Mouse (Mus musculus) hindbrain, embryonic 14.5 days (tissue): ENCODE data around the gene B830017H08Rik. TPM values are rescaled to one million over a fixed set of nuclear protein-coding genes. Genes with fewer than 3 reads are reported as not detected.

Source experiments
- ATAC-seq: fragments of 200-750 bp; cut with Nextera tagmentation; 2 replicates; pipeline ENCODE4 v1.8.0; 2017; ENCODE audit warnings: moderate number of reproducible peaks, mild to moderate bottlenecking, moderate TSS enrichment, moderate library complexity; ENCODE audit not compliant: low FRiP score
- DNase-seq: peaks from one replicate; pipeline ENCODE4 v3.0.0-alpha.2; 2015; ENCODE audit warnings: low spot score
- H3K27ac ChIP-seq: fragments of 300-500 bp; sonication (generic); 2 replicates; pipeline ENCODE4 v1.5.1; 2014; ENCODE audit warnings: mild to moderate bottlenecking, moderate library complexity
- H3K27me3 ChIP-seq: fragments of 300-500 bp; sonication (generic); 2 replicates; pipeline ENCODE4 v1.6.1; 2014; ENCODE audit warnings: mild to moderate bottlenecking, low read length, mixed read lengths; ENCODE audit not compliant: control insufficient read depth, insufficient read depth
- H3K36me3 ChIP-seq: fragments of 300-500 bp; sonication (generic); replicated peaks from 2 replicates; pipeline ENCODE4 v1.6.1; 2014; ENCODE audit not compliant: control insufficient read depth, insufficient read depth
- H3K4me1 ChIP-seq: fragments of 300-500 bp; sonication (generic); replicated peaks from 2 replicates; pipeline ENCODE4 v1.6.1; 2014; ENCODE audit warnings: antibody characterized with exemption, low read length, mixed read lengths; ENCODE audit not compliant: control insufficient read depth, insufficient read depth
- H3K4me2 ChIP-seq: fragments of 300-500 bp; sonication (generic); replicated peaks from 2 replicates; pipeline ENCODE4 v1.6.1; 2014; ENCODE audit warnings: mild to moderate bottlenecking, moderate library complexity
- H3K4me3 ChIP-seq: fragments of 300-500 bp; sonication (generic); replicated peaks from 2 replicates; pipeline ENCODE4 v1.5.1; 2014; ENCODE audit warnings: mild to moderate bottlenecking, low read length
- H3K9ac ChIP-seq: fragments of 300-500 bp; sonication (generic); 2 replicates; pipeline ENCODE4 v1.6.1; 2014
- H3K9me3 ChIP-seq: fragments of 300-500 bp; sonication (generic); 2 replicates; pipeline ENCODE4 v1.6.1; 2016; ENCODE audit warnings: low read length; ENCODE audit not compliant: control insufficient read depth
- WGBS: fragments of 180-500 bp; shearing (Covaris S2); extraction: QIAGEN DNeasy Blood & Tissue Kit; methylation state at CpG from one replicate; pipeline ENCODE4 v1.1.7; 2014; 5-methylcytosine and 5-hydroxymethylcytosine counted together
- polyA plus RNA-seq: library from polyadenylated mRNA; unstranded; fragments of >200 nt; fragmentation: Nextera tagmentation; extraction: Ambion mirVana; gene quantifications from 2 replicates; pipeline ENCODE4 v1.2.1, GENCODE M21; 2014

B830017H08Rik gene
- polyA plus RNA-seq, 1 experiment from 2014 or later = 6.1 TPM

DNA sequence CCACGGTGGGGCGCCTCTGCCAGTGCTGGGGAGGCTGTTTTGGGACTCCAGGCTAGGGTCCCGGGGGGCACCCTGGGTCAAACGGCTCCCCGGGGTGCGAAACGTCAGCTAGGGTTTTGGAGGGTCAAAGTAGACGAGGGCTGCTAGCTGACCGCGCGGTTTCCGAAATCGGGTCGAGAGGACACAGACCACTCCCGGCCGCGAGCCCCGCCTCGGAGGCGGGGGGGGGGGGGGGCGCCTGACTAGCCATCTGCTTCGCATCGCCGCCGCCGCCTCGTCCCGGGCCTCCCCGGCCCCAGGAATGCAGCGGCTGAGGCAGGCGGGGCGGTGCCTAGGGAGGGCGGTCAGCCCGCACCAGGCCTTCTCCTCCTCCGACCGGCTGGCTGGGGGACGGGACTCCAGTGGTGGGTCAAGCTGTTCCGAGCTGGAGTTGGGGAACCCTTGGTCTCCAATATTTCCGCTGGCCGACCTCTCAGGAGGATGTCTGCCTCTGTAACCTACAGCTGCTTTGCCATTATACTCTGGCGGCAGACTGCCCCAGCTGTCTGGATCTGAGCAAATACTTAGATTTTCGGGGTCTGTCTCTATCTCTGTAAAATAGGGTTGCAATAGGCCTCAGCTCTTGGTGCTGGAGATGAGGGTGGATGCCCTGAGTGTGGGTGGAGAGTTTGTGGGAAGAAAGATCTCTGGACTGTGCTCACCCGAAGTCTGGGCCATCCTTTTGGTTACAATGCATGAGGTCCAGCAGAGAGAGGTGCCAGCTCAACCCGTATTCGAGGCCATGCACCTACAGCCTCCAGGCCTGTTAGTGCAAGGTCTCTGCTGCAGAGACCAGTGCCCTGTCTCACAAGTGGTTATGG, 34.4 kb upstream of the B830017H08Rik start:
- Histone ChIP-seq H3K9ac (peak overlapping the region; percentile 61; the same call in 1 of the 2 replicates), H3K9me3 (no peaks in the 10 kb centered on the region), H3K4me2 (peak overlapping the region; percentile 79), H3K36me3 (peaks cover 2% of the 10 kb centered on the region; the same call in 1 of the 2 replicates), H3K27me3 (peaks cover 82% of the 10 kb centered on the region), H3K27ac (no peak overlapping the region), H3K4me1 (peaks cover 21% of the 10 kb centered on the region), H3K4me3 (peak overlapping the region; percentile 46)
- WGBS = 2% methylated on average over 32 of the region's 45 CpGs
- ATAC-seq (no peak), DNase-seq (no peak)

DNA sequence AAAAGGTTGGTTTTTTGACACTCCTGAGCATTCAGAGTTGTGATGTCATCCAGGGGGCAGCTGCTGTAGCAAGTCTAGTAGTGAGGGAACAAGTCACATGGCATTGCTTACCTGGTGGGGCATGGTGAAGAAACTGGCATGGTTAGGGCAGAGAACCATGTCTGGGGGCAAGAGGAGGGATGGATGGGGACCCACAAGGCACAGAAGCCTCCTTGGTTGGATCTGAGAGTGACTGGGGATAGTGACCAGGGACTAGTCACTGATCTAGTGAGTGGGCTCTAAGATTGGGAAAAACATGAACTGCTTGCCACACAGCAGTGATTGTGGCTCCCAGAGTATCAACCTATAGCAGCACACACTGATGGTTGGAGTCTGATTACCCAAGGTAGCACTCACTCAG, 33.3 kb upstream of the B830017H08Rik start:
- Histone ChIP-seq H3K4me1 (peaks cover 28% of the 10 kb centered on the region), H3K9ac (no peak overlapping the region), H3K27me3 (peaks cover 92% of the 10 kb centered on the region), H3K27ac (no peak overlapping the region), H3K4me2 (no peak overlapping the region), H3K36me3 (no peaks in the 10 kb centered on the region), H3K4me3 (no peak overlapping the region), H3K9me3 (no peaks in the 10 kb centered on the region)
- DNase-seq = no peak
- no peak for ATAC-seq

DNA sequence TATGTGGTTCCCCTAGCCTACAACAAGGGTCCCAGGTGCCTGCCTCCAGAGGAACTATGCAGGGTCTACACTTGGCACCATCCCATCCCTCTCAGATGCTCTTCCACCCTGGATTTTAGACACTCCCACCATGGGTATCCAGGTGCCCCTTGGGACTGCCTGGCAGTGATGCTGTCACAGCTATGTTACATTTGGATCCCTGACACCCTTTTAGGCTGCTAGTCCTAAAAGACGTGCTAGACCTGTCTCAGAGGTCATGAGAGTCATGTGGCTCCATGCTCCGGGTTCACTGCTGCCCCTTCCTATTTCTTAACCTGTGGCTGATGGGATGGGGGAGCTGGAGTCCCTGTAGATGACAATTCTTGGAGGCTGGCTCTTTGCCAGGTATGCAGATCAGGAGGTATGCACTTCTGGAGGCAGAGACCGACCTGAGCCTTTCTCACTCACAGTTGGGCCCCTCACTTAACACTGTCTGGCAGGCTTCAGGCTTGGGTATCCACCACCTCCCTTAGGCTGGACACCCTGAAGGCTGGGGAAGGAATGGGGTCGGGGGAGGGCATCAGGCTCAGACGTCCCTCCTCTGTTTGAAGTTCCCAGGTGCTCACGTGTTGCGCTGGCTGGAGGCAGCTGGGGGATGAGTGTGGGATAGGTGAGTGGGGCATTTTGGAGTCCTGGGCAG, 31.0 kb upstream of the B830017H08Rik start:
- H3K27me3 ChIP-seq = peaks cover 95% of the 10 kb centered on the region
- H3K4me1 ChIP-seq = peaks cover 37% of the 10 kb centered on the region
- 1% methylated on average over 7 of the region's 7 CpGs for WGBS
- H3K4me3 ChIP-seq = peak overlapping the region; percentile 33; the same call in 1 of the 2 replicates
- no peaks in the 10 kb centered on the region for H3K36me3 ChIP-seq
- H3K4me2 ChIP-seq = peak overlapping the region; percentile 64
- no peaks in the 10 kb centered on the region for H3K9me3 ChIP-seq
- ATAC-seq (no peak), DNase-seq (no peak)
- no peak overlapping the region for H3K9ac ChIP-seq
- no peak overlapping the region for H3K27ac ChIP-seq

DNA sequence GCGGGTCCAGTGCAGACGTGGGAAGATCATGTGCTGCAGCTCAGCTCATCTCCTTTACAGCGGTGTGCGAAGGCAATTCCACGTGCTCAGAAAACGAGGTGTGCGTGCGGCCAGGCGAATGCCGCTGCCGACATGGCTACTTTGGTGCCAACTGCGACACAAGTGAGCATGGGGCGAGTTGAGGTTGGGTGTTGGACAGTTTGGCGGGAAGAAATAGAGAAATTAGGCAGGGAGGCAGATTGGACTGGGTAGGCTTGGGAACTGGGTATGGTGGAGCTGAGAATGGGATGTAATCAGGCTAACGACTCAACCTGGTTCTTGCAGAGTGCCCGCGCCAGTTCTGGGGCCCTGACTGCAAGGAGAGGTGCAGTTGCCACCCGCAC, 30.5 kb upstream of the B830017H08Rik start:
- ATAC-seq (no peak), DNase-seq (no peak)
- peak overlapping the region; percentile 46; the same call in 1 of the 2 replicates for H3K9ac ChIP-seq
- peak overlapping the region; percentile 33 for H3K4me3 ChIP-seq
- peaks cover 32% of the 10 kb centered on the region for H3K4me1 ChIP-seq
- no peak overlapping the region for H3K27ac ChIP-seq
- no peaks in the 10 kb centered on the region for H3K36me3 ChIP-seq
- peaks cover 92% of the 10 kb centered on the region for H3K27me3 ChIP-seq
- no peaks in the 10 kb centered on the region for H3K9me3 ChIP-seq
- peak overlapping the region; percentile 64 for H3K4me2 ChIP-seq
- 5% methylated on average over 18 of the region's 18 CpGs for WGBS

DNA sequence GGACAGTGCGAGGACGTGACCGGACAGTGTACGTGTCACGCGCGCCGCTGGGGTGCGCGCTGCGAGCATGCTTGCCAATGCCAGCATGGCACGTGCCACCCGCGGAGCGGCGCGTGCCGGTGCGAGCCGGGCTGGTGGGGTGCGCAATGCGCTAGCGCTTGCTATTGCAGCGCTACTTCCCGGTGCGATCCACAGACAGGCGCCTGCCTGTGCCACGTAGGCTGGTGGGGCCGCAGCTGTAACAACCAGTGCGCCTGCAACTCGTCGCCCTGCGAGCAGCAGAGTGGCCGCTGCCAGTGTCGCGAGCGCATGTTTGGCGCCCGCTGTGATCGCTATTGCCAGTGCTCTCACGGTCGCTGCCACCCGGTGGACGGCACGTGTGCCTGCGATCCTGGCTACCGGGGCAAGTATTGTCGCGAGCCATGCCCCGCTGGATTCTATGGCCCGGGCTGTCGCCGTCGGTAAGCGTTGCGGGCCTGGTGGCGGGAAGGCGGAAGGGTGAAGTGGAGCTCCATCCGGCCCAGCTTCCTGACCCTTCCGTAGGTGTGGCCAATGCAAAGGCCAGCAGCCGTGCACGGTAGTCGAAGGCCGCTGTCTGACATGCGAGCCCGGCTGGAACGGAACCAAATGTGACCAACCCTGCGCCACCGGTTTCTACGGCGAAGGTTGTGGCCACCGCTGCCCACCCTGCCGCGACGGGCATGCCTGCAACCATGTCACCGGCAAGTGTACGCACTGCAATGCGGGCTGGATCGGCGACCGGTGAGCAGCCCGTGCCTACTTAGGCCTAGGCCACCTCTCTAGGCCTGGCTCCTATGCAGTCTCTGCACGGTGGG, 29.9 kb upstream of the B830017H08Rik start:
- H3K4me1 ChIP-seq = peaks cover 37% of the 10 kb centered on the region
- no peaks in the 10 kb centered on the region for H3K36me3 ChIP-seq
- no peaks in the 10 kb centered on the region for H3K9me3 ChIP-seq
- H3K4me2 ChIP-seq = peak overlapping the region; percentile 64
- no peak for ATAC-seq
- H3K27me3 ChIP-seq = peaks cover 86% of the 10 kb centered on the region
- WGBS = 2% methylated on average over 81 of the region's 83 CpGs
- peak; percentile 40 for DNase-seq
- H3K4me3 ChIP-seq = peak overlapping the region; percentile 33
- peak overlapping the region; percentile 46; the same call in 1 of the 2 replicates for H3K9ac ChIP-seq
- H3K27ac ChIP-seq = no peak overlapping the region

DNA sequence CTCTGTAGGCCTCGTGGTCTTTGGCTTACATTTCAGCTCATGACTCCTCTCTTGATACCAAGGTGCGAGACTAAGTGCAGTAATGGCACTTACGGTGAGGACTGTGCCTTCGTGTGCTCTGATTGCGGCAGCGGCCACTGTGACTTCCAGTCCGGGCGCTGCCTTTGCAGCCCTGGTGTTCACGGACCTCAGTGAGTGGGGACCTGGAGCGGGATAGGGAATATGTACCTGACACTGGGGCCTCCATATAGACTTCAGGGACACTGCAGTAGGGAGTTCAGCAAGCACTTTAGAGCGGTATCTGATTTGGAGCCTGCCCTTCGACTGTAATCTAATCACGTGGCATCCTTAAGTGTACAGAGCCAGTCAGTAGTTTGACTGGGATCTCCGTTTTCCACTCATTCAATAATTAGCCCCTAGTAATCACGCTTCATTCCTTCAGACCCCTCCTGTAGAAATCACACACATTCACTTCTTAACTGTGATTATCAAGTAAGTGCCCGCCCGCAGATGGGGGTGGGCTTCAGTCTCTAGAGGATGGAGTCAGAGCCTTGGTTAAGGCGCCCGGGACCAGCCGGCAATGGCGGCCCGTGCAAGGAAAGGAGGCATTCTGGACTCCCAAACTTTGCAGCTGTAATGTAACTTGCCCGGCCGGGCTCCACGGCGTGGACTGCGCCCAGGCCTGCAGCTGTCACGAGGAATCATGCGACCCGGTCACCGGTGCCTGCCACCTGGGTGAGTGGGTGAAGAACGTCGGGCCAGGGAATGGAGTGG, 29.1 kb upstream of the B830017H08Rik start:
- no peak for ATAC-seq
- H3K9ac ChIP-seq = 0 out of 2 replicates have a peak overlapping the region, but pooled peaks have one; percentile 2

DNA sequence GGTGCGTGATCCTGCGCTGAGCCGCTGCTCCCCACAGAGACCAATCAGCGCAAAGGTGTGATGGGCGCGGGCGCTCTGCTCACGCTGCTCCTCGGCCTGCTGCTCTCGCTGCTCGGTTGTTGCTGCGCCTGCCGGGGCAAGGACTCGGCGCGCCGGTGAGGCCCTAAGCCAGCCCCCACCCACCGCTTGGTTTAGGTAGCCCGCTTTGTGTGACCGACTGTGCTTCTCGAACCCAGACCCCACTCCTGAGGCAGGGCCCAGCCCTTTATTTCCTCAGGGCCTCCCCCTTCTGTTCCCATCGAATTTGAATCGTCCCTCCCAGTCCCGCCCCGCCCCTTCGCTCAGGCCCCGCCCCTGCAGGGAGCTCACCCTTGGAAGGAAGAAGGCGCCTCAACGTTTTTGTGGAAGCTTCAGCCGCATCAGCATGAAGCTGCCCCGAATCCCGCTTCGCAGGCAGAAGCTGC, 28.4 kb upstream of the B830017H08Rik start:
- peak overlapping the region; percentile 47 for H3K4me2 ChIP-seq
- ATAC-seq = no peak
- DNase-seq = no peak
- 0 out of 2 replicates have a peak overlapping the region, but pooled peaks have one; percentile 2 for H3K9ac ChIP-seq
- H3K4me1 ChIP-seq = peaks cover 39% of the 10 kb centered on the region
- H3K27ac ChIP-seq = no peak overlapping the region
- no peaks in the 10 kb centered on the region for H3K9me3 ChIP-seq
- H3K27me3 ChIP-seq = peaks cover 71% of the 10 kb centered on the region
- peak overlapping the region; percentile 20 for H3K4me3 ChIP-seq
- H3K36me3 ChIP-seq = no peaks in the 10 kb centered on the region
- 3% methylated on average over 33 of the region's 33 CpGs for WGBS

More for the DNA sequence above, 29.1 kb upstream of the B830017H08Rik start:
- no peak overlapping the region for H3K27ac ChIP-seq
- peak overlapping the region; percentile 33 for H3K4me3 ChIP-seq
- peaks cover 37% of the 10 kb centered on the region for H3K4me1 ChIP-seq
- peaks cover 78% of the 10 kb centered on the region for H3K27me3 ChIP-seq
- H3K36me3 ChIP-seq = no peaks in the 10 kb centered on the region
- peak overlapping the region; percentile 64 for H3K4me2 ChIP-seq
- H3K9me3 ChIP-seq = no peaks in the 10 kb centered on the region
- no peak for DNase-seq
- 8% methylated on average over 33 of the region's 33 CpGs for WGBS

- ATAC-seq (no peak), DNase-seq (no peak)
- Histone ChIP-seq H3K9ac (no peak overlapping the region), H3K4me2 (peak overlapping the region; percentile 47), H3K4me1 (peaks cover 44% of the 10 kb centered on the region), H3K9me3 (no peaks in the 10 kb centered on the region), H3K27ac (no peak overlapping the region), H3K36me3 (no peaks in the 10 kb centered on the region), H3K4me3 (peak overlapping the region; percentile 20; the same call in 1 of the 2 replicates), H3K27me3 (peaks cover 66% of the 10 kb centered on the region)
- 11% methylated on average over 7 of the region's 7 CpGs for WGBS
Observed at GRCm38 (mm10) chr16:17804982-17805381, 27.9 kb upstream of the B830017H08Rik start.
